Comparison of ENCODE assay signal across 8 mouse cellular contexts in the genomic region with DNA sequence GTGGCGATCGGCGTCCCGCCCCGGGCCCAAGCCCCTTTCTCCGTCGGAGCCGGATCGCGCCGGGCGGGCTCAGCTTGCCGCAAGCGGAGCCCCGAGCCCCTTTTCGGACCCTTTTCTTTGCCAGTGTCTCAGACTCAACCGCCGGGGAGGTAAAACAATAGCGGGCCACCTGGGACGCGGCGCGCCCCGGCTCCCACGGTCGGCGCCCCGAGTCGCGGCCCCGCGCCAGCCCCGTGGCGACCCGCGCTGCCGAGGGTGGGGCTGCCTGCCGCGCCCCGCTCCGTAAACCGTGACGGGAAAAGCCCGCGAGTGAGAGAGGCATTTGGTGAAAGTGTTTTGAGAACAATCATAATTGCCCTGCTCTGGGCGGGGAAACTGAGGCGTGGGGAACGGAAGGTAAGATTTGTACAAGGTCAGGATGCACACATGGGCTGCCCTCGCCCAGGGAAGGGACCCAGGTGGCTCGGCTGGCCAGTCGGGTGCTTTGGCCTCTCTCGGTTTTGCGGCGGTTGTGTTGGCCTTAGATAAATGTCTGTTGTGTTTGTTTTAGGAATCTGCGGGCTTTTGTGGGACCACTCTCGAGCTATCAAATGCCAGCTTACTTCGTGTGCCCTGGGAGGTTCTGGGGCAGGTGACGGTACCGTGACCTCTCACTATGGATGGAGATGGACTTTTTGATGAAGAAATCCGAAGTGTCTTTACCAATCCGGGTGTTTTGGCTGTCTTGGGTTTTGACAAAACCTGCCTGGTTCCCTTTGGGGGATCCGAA. TPM values are rescaled to one million over a fixed set of nuclear protein-coding genes. Genes with fewer than 3 reads are reported as not detected.
DNase-seq lines count a peak whose midpoint lies in the region; ATAC-seq and TF ChIP-seq lines count a peak whose summit lies in the region.

No protein-coding gene starts in this region.

- H3K9ac ChIP-seq in embryonic facial prominence, embryonic 15.5 days: peak overlapping the region; percentile 85
- peak overlapping the region; percentile 68 for H3K9ac ChIP-seq in intestine, embryonic 15.5 days
- peak overlapping the region; percentile 89 for H3K9ac ChIP-seq in midbrain, postnatal 0 days (replicated peaks; ENCODE audit: low read length, poor library complexity, severe bottlenecking)

- no peak for TF ChIP-seq CTCF in C2C12 (IDR thresholded peaks at IDR 0.05; ENCODE audit: control insufficient read depth, insufficient read depth, insufficient read length)
- no peak for TF ChIP-seq CTCF in midbrain, postnatal 0 days (IDR thresholded peaks at IDR 0.05)

- H3K79me3 ChIP-seq in C2C12 (ENCODE audit: low read depth): no peaks in the 10 kb centered on the region

- peaks cover 11% of the 10 kb centered on the region; the same call in 1 of the 2 replicates for H3K27me3 ChIP-seq in heart, embryonic 10.5 days (ENCODE audit: insufficient read depth, poor library complexity, severe bottlenecking)
- no peaks in the 10 kb centered on the region for H3K27me3 ChIP-seq in C2C12 (ENCODE audit: control insufficient read depth, insufficient read depth, insufficient read length)
- H3K27me3 ChIP-seq in embryonic facial prominence, embryonic 15.5 days: no peaks in the 10 kb centered on the region
- no peaks in the 10 kb centered on the region for H3K27me3 ChIP-seq in intestine, embryonic 15.5 days (replicated peaks)
- no peaks in the 10 kb centered on the region for H3K27me3 ChIP-seq in midbrain, postnatal 0 days (ENCODE audit: insufficient read depth, low read length)

- peaks cover 64% of the 10 kb centered on the region for H3K4me1 ChIP-seq in heart, embryonic 10.5 days
- H3K4me1 ChIP-seq in embryonic facial prominence, embryonic 15.5 days: peaks cover 48% of the 10 kb centered on the region
- peaks cover 43% of the 10 kb centered on the region for H3K4me1 ChIP-seq in intestine, embryonic 15.5 days (replicated peaks)
- peaks cover 34% of the 10 kb centered on the region for H3K4me1 ChIP-seq in midbrain, postnatal 0 days (ENCODE audit: insufficient read depth, low read length)

- H3K27ac ChIP-seq in heart, embryonic 10.5 days: peak overlapping the region; percentile 93
- H3K27ac ChIP-seq in embryonic facial prominence, embryonic 15.5 days (replicated peaks): peak overlapping the region; percentile 86
- H3K27ac ChIP-seq in intestine, embryonic 15.5 days: peak overlapping the region; percentile 37; the same call in 1 of the 2 replicates
- peak overlapping the region; percentile 79 for H3K27ac ChIP-seq in midbrain, postnatal 0 days (ENCODE audit: low read depth, low read length)

- WGBS in heart, embryonic 10.5 days: under 1% methylated on average over 44 of the region's 62 CpGs
- WGBS in embryonic facial prominence, embryonic 15.5 days: under 1% methylated on average over 61 of the region's 62 CpGs
- under 1% methylated on average over 51 of the region's 62 CpGs for WGBS in intestine, embryonic 15.5 days
- WGBS in midbrain, postnatal 0 days: 0% methylated on average over 44 of the region's 62 CpGs

- H3ac ChIP-seq in C2C12 (ENCODE audit: control insufficient read depth, insufficient read length, low read depth): peak overlapping the region; percentile 42

- no peaks in the 10 kb centered on the region for H3K79me2 ChIP-seq in C2C12 (ENCODE audit: control insufficient read depth, insufficient read depth)

- no peaks in the 10 kb centered on the region for H3K36me3 ChIP-seq in heart, embryonic 10.5 days
- no peaks in the 10 kb centered on the region for H3K36me3 ChIP-seq in C2C12 (ENCODE audit: control insufficient read depth, insufficient read depth)
- H3K36me3 ChIP-seq in embryonic facial prominence, embryonic 15.5 days: no peaks in the 10 kb centered on the region
- no peaks in the 10 kb centered on the region for H3K36me3 ChIP-seq in intestine, embryonic 15.5 days
- no peaks in the 10 kb centered on the region for H3K36me3 ChIP-seq in midbrain, postnatal 0 days (ENCODE audit: insufficient read depth, low read length)

- ATAC-seq in embryonic facial prominence, embryonic 15.5 days (ENCODE audit: insufficient number of reproducible peaks, low FRiP score, low TSS enrichment, low read depth): 0 out of 2 replicates have a peak, but pooled peaks have one; percentile 31
- ATAC-seq in intestine, embryonic 15.5 days: peak; percentile 44
- ATAC-seq in midbrain, postnatal 0 days (ENCODE audit: low FRiP score): peak; percentile 25

- DNase-seq in heart, embryonic 10.5 days (ENCODE audit: low spot score): no peak
- DNase-seq in heart, adult 8-10 months (ENCODE audit: low spot score): no peak
- no peak for DNase-seq in midbrain, postnatal 0 days (ENCODE audit: low spot score)
- DNase-seq in gastrocnemius, adult 8-10 months (ENCODE audit: low spot score in 2 of 2): no peak
- DNase-seq in yolk sac, embryonic 10.5 days (ENCODE audit: low spot score): no peak

- H3K9me3 ChIP-seq in heart, embryonic 10.5 days: no peaks in the 10 kb centered on the region
- no peaks in the 10 kb centered on the region for H3K9me3 ChIP-seq in embryonic facial prominence, embryonic 15.5 days (replicated peaks)
- H3K9me3 ChIP-seq in intestine, embryonic 15.5 days: no peaks in the 10 kb centered on the region
- H3K9me3 ChIP-seq in midbrain, postnatal 0 days (ENCODE audit: low read length): no peaks in the 10 kb centered on the region

- H3K4me2 ChIP-seq in embryonic facial prominence, embryonic 15.5 days (replicated peaks): peak overlapping the region; percentile 82
- peak overlapping the region; percentile 97 for H3K4me2 ChIP-seq in intestine, embryonic 15.5 days (replicated peaks)
- H3K4me2 ChIP-seq in midbrain, postnatal 0 days (ENCODE audit: low read depth, low read length, poor library complexity, severe bottlenecking): peak overlapping the region; percentile 86

- H3K4me3 ChIP-seq in heart, embryonic 10.5 days: peak overlapping the region; percentile 94
- peak overlapping the region; percentile 39 for H3K4me3 ChIP-seq in C2C12 (ENCODE audit: insufficient read depth, poor library complexity, severe bottlenecking)
- H3K4me3 ChIP-seq in embryonic facial prominence, embryonic 15.5 days (replicated peaks): peak overlapping the region; percentile 81
- H3K4me3 ChIP-seq in intestine, embryonic 15.5 days (replicated peaks): peak overlapping the region; percentile 75
- H3K4me3 ChIP-seq in midbrain, postnatal 0 days (ENCODE audit: low read depth, low read length): peak overlapping the region; percentile 90

TF ChIP-seq in C2C12, 6 proteins besides CTCF, POLR2A, EP300 and RAD21:
- no peak for TF ChIP-seq MYOG (IDR thresholded peaks at IDR 0.05; ENCODE audit: control insufficient read depth, extremely low read depth, insufficient read length)
- TF ChIP-seq MAX (IDR thresholded peaks at IDR 0.05): no peak
- TF ChIP-seq CEBPB (IDR thresholded peaks at IDR 0.05; ENCODE audit: low read depth): no peak
- TF ChIP-seq FOSL1 (IDR thresholded peaks at IDR 0.05; ENCODE audit: insufficient read depth, low read length, poor library complexity, severe bottlenecking): no peak
- TF ChIP-seq MYOD1 (IDR thresholded peaks at IDR 0.05; ENCODE audit: control insufficient read depth, insufficient read length, low read depth): no peak
- TF ChIP-seq USF1 (IDR thresholded peaks at IDR 0.05; ENCODE audit: low read depth): no peak

RNA-seq across cellular contexts. Expression of a gene that starts 0.6 kb away (rescaled TPM):
- 41.9 and 45.9 TPM in 2 replicates for polyA plus RNA-seq in heart, embryonic 10.5 days (2016; fragmentation: Nextera tagmentation; extraction: Ambion mirVana)
- total RNA-seq in heart, adult 8-10 months (2022): 10 to 100 TPM; 10.1 to 12.3 (median 12.0) TPM
- 4.0 TPM for polyA plus RNA-seq in C2C12 (2012; fragmentation: generic; extraction: Trizol)
- polyA plus RNA-seq in embryonic facial prominence, embryonic 15.5 days (2015; fragmentation: Nextera tagmentation; extraction: Ambion mirVana): 76.1 and 77.2 TPM in 2 replicates
- polyA plus RNA-seq in intestine, embryonic 15.5 days (2015; fragmentation: Nextera tagmentation; extraction: Ambion mirVana): 21.3 and 22.4 TPM in 2 replicates
- 102 and 104 TPM in 2 replicates for total RNA-seq in midbrain, postnatal 0 days (2014; rRNA removed)
- polyA plus RNA-seq in midbrain, postnatal 0 days (2015; fragmentation: Nextera tagmentation; extraction: Ambion mirVana): 84.2 and 84.9 TPM in 2 replicates
- total RNA-seq in gastrocnemius, adult 8-10 months (2022): 1 to 10 TPM; 3.1 to 4.4 (median 3.4) TPM

Comparison
In these comparisons a context has a peak if more than half of its experiments do, and no peak if none do; other contexts are left out.
1. H3K27ac ChIP-seq: peak in every context shown above with its lines; median percentile 93 in heart, embryonic 10.5 days; 86 in embryonic facial prominence, embryonic 15.5 days; 79 in midbrain, postnatal 0 days; 37 in intestine, embryonic 15.5 days.
2. H3K4me3 ChIP-seq: peak in every context shown above with its lines; median percentile 94 in heart, embryonic 10.5 days; 90 in midbrain, postnatal 0 days; 81 in embryonic facial prominence, embryonic 15.5 days; 75 in intestine, embryonic 15.5 days; 39 in C2C12.